Mouse (Mus musculus) intestine, postnatal 0 days (tissue): ENCODE results near the gene Fstl1. TPM values are rescaled to one million over a fixed set of nuclear protein-coding genes. Genes with fewer than 3 reads are reported as not detected.

Source experiments
- ATAC-seq: fragments of 200-750 bp; cut with Nextera tagmentation; 2 replicates; pipeline ENCODE4 v1.8.0; 2017; ENCODE audit warnings: mild to moderate bottlenecking, moderate TSS enrichment, moderate library complexity
- H3K27ac ChIP-seq: fragments of 300-500 bp; sonication (generic); 2 replicates; pipeline ENCODE4 v1.5.1; 2014; ENCODE audit warnings: mild to moderate bottlenecking, low read depth, low read length, moderate library complexity
- H3K27me3 ChIP-seq: fragments of 300-500 bp; sonication (generic); replicated peaks from 2 replicates; pipeline ENCODE4 v1.6.1; 2014; ENCODE audit warnings: low read length, mixed read lengths; ENCODE audit not compliant: control insufficient read depth, insufficient read depth
- H3K36me3 ChIP-seq: fragments of 300-500 bp; sonication (generic); 2 replicates; pipeline ENCODE4 v1.6.1; 2014; ENCODE audit warnings: mild to moderate bottlenecking, moderate library complexity; ENCODE audit not compliant: control insufficient read depth, insufficient read depth
- H3K4me1 ChIP-seq: fragments of 300-500 bp; sonication (generic); replicated peaks from 2 replicates; pipeline ENCODE4 v1.6.1; 2014; ENCODE audit warnings: antibody characterized with exemption, low read length, mixed read lengths; ENCODE audit not compliant: control insufficient read depth, insufficient read depth
- H3K4me2 ChIP-seq: fragments of 300-500 bp; sonication (generic); replicated peaks from 2 replicates; pipeline ENCODE4 v1.6.1; 2014; ENCODE audit warnings: low read depth, mild to moderate bottlenecking, moderate library complexity
- H3K4me3 ChIP-seq: fragments of 300-500 bp; sonication (generic); 2 replicates; pipeline ENCODE4 v1.5.1; 2014; ENCODE audit warnings: low read depth, low read length
- H3K9ac ChIP-seq: fragments of 300-500 bp; sonication (generic); 2 replicates; pipeline ENCODE4 v1.6.1; 2014; ENCODE audit warnings: mild to moderate bottlenecking, low read depth, low read length
- H3K9me3 ChIP-seq: fragments of 300-500 bp; sonication (generic); 2 replicates; pipeline ENCODE4 v1.6.1; 2016; ENCODE audit warnings: mixed run types; ENCODE audit not compliant: control insufficient read depth
- CTCF ChIP-seq: sonication (generic); IDR thresholded peaks from 2 replicates; pipeline ENCODE4 v1.5.1; 2016; ENCODE audit warnings: low read depth, mild to moderate bottlenecking, control low read depth, antibody characterized with exemption, moderate library complexity
- WGBS: fragments of 180-500 bp; shearing (Covaris S2); extraction: QIAGEN DNeasy Blood & Tissue Kit; methylation state at CpG from one replicate; pipeline ENCODE4 v1.1.7; 2014; 5-methylcytosine and 5-hydroxymethylcytosine counted together
- polyA plus RNA-seq: library from polyadenylated mRNA; unstranded; fragments of >200 nt; fragmentation: Nextera tagmentation; extraction: Ambion mirVana; gene quantifications from 2 replicates; pipeline ENCODE4 v1.2.1, GENCODE M21; 2015

Gene Fstl1
- polyA plus RNA-seq, result 125 and 139 TPM in 2 replicates

GRCm38 (mm10) chr16:37776860-37777651 is at the start of gene Fstl1:
Gene Fstl1 (plus strand): TSS chr16:37776873.
- Histone ChIP-seq H3K9ac (peak within 1 kb of the TSS; percentile 66), H3K27ac (peak within 1 kb of the TSS; percentile 60), H3K9me3 (no peaks in the 10 kb centered on the region), H3K4me1 (no peaks in the 10 kb centered on the region), H3K4me2 (peak within 1 kb of the TSS; percentile 81), H3K27me3 (no peaks in the 10 kb centered on the region), H3K4me3 (peak within 1 kb of the TSS; percentile 56), H3K36me3 (no peaks in the 10 kb centered on the region)
- under 1% methylated on average over 50 of the region's 52 CpGs for WGBS
- peak; percentile 54 for ATAC-seq
- no peak for TF ChIP-seq CTCF

GRCm38 (mm10) chr16:37728674-37729073 is 48.0 kb upstream of the Fstl1 start:
- WGBS, result 62% methylated on average over 1 of the region's 1 CpGs
- no peak for ATAC-seq
- Histone ChIP-seq H3K4me1 (no peaks in the 10 kb centered on the region), H3K27ac (no peak overlapping the region), H3K36me3 (no peaks in the 10 kb centered on the region), H3K27me3 (no peaks in the 10 kb centered on the region), H3K9me3 (no peaks in the 10 kb centered on the region), H3K4me2 (no peak overlapping the region), H3K9ac (no peak overlapping the region), H3K4me3 (no peak overlapping the region)
- TF ChIP-seq CTCF, result no peak

- H3K4me2 ChIP-seq, result no peak overlapping the region
- no peaks in the 10 kb centered on the region for H3K4me1 ChIP-seq
- no peak overlapping the region for H3K27ac ChIP-seq
- WGBS, result 50% methylated on average over 9 of the region's 9 CpGs
- TF ChIP-seq CTCF, result no peak
- ATAC-seq, result no peak
- no peaks in the 10 kb centered on the region for H3K9me3 ChIP-seq
- no peak overlapping the region for H3K4me3 ChIP-seq
- no peak overlapping the region for H3K9ac ChIP-seq
- no peaks in the 10 kb centered on the region for H3K36me3 ChIP-seq
- no peaks in the 10 kb centered on the region for H3K27me3 ChIP-seq
Observed at GRCm38 (mm10) chr16:37729381-37730150, 47.1 kb upstream of the Fstl1 start.

GRCm38 (mm10) chr16:37730293-37730835 is 46.3 kb upstream of the Fstl1 start:
- H3K9ac ChIP-seq, result no peak overlapping the region
- 87% methylated on average over 8 of the region's 8 CpGs for WGBS
- ATAC-seq, result no peak
- H3K27me3 ChIP-seq, result no peaks in the 10 kb centered on the region
- H3K27ac ChIP-seq, result no peak overlapping the region
- no peak overlapping the region for H3K4me2 ChIP-seq
- no peaks in the 10 kb centered on the region for H3K36me3 ChIP-seq
- H3K4me1 ChIP-seq, result no peaks in the 10 kb centered on the region
- TF ChIP-seq CTCF, result no peak
- H3K9me3 ChIP-seq, result no peaks in the 10 kb centered on the region
- no peak overlapping the region for H3K4me3 ChIP-seq

- H3K4me2 ChIP-seq, result no peak overlapping the region
- no peaks in the 10 kb centered on the region for H3K36me3 ChIP-seq
- H3K9me3 ChIP-seq, result no peaks in the 10 kb centered on the region
- no peak overlapping the region for H3K9ac ChIP-seq
- no peak for TF ChIP-seq CTCF
- no peak overlapping the region for H3K4me3 ChIP-seq
- no peaks in the 10 kb centered on the region for H3K4me1 ChIP-seq
- ATAC-seq, result no peak
- H3K27me3 ChIP-seq, result no peaks in the 10 kb centered on the region
- 35% methylated on average over 4 of the region's 4 CpGs for WGBS
- H3K27ac ChIP-seq, result no peak overlapping the region
Observed at GRCm38 (mm10) chr16:37731431-37731830, 45.2 kb upstream of the Fstl1 start.
